Mouse (Mus musculus) lung, postnatal 0 days (tissue): Measurements from ENCODE around the gene Prmt1. TPM values are rescaled to one million over a fixed set of nuclear protein-coding genes. Genes with fewer than 3 reads are reported as not detected.

Source experiments
- ATAC-seq: fragments of 200-750 bp; cut with Nextera tagmentation; 2 replicates; pipeline ENCODE4 v1.8.0; 2017; ENCODE audit warnings: moderate library complexity
- DNase-seq: peaks from one replicate; pipeline ENCODE4 v3.0.0-alpha.2; 2016; ENCODE audit warnings: low spot score
- H3K27ac ChIP-seq: fragments of 300-500 bp; sonication (generic); 2 replicates; pipeline ENCODE4 v1.5.1; 2014; ENCODE audit warnings: antibody characterized with exemption, mild to moderate bottlenecking, low read length, mixed read lengths
- H3K27me3 ChIP-seq: fragments of 300-500 bp; sonication (generic); replicated peaks from 2 replicates; pipeline ENCODE4 v1.6.1; 2014; ENCODE audit warnings: low read length, mixed read lengths; ENCODE audit not compliant: insufficient read depth
- H3K36me3 ChIP-seq: fragments of 300-500 bp; sonication (generic); 2 replicates; pipeline ENCODE4 v1.6.1; 2014; ENCODE audit warnings: low read length, mixed read lengths; ENCODE audit not compliant: insufficient read depth
- H3K4me1 ChIP-seq: fragments of 300-500 bp; sonication (generic); 2 replicates; pipeline ENCODE4 v1.6.1; 2014; ENCODE audit warnings: antibody characterized with exemption, low read depth, low read length, mixed read lengths; ENCODE audit not compliant: insufficient read depth
- H3K4me2 ChIP-seq: fragments of 300-500 bp; sonication (generic); replicated peaks from 2 replicates; pipeline ENCODE4 v1.6.1; 2014; ENCODE audit warnings: low read depth, mild to moderate bottlenecking, low read length, moderate library complexity, mixed read lengths
- H3K4me3 ChIP-seq: fragments of 300-500 bp; sonication (generic); 2 replicates; pipeline ENCODE4 v1.5.1; 2014; ENCODE audit warnings: low read depth, low read length
- H3K9ac ChIP-seq: fragments of 300-500 bp; sonication (generic); replicated peaks from 2 replicates; pipeline ENCODE4 v1.6.1; 2014; ENCODE audit warnings: low read depth, mild to moderate bottlenecking
- H3K9me3 ChIP-seq: fragments of 300-500 bp; sonication (generic); 2 replicates; pipeline ENCODE4 v1.6.1; 2016; ENCODE audit warnings: low read length, mixed read lengths
- CTCF ChIP-seq: IDR thresholded peaks from 2 replicates; pipeline ENCODE4 v1.5.1; 2016; ENCODE audit warnings: antibody characterized with exemption, mild to moderate bottlenecking
- EP300 ChIP-seq: IDR thresholded peaks from 2 replicates; pipeline ENCODE4 v1.6.1; 2016; ENCODE audit warnings: antibody characterized with exemption, mild to moderate bottlenecking, control low read depth
- WGBS: fragments of 180-500 bp; shearing (Covaris S2); extraction: QIAGEN DNeasy Blood & Tissue Kit; methylation state at CpG from one replicate; pipeline ENCODE4 v1.1.7; 2014; 5-methylcytosine and 5-hydroxymethylcytosine counted together
- polyA plus RNA-seq: library from polyadenylated mRNA; unstranded; fragments of >200 nt; fragmentation: Nextera tagmentation; extraction: Ambion mirVana; gene quantifications from 2 replicates; pipeline ENCODE4 v1.2.1, GENCODE M21; 2015

Prmt1 gene
- polyA plus RNA-seq, 1 experiment from 2014 or later: 159 TPM

GRCm38 (mm10) chr7:44958208-44958607 is 28.2 kb downstream of the Prmt1 start:
- TF ChIP-seq EP300 (no peak), CTCF (peak; percentile 86)
- H3K27me3 ChIP-seq: no peaks in the 10 kb centered on the region
- no peak overlapping the region for H3K9ac ChIP-seq
- no peaks in the 10 kb centered on the region for H3K36me3 ChIP-seq
- DNase-seq: peak; percentile 81
- H3K4me2 ChIP-seq: no peak overlapping the region
- H3K4me3 ChIP-seq: no peak overlapping the region
- peak; percentile 23 for ATAC-seq
- no peaks in the 10 kb centered on the region for H3K4me1 ChIP-seq
- WGBS: 45% methylated on average over 7 of the region's 7 CpGs
- H3K9me3 ChIP-seq: no peaks in the 10 kb centered on the region
- no peak overlapping the region for H3K27ac ChIP-seq

- Histone ChIP-seq H3K4me2 (no peak overlapping the region), H3K27me3 (no peaks in the 10 kb centered on the region), H3K9me3 (no peaks in the 10 kb centered on the region), H3K36me3 (no peaks in the 10 kb centered on the region), H3K9ac (no peak overlapping the region), H3K27ac (peak overlapping the region; percentile 43), H3K4me3 (no peak overlapping the region), H3K4me1 (no peaks in the 10 kb centered on the region; the same call in 1 of the 2 replicates)
- ATAC-seq (peak; percentile 51), DNase-seq (peak; percentile 64)
- 63% methylated on average over 20 of the region's 20 CpGs for WGBS
- TF ChIP-seq EP300 (no peak), CTCF (no peak)
Observed at GRCm38 (mm10) chr7:44957183-44957835, 29.1 kb downstream of the Prmt1 start.

DNA sequence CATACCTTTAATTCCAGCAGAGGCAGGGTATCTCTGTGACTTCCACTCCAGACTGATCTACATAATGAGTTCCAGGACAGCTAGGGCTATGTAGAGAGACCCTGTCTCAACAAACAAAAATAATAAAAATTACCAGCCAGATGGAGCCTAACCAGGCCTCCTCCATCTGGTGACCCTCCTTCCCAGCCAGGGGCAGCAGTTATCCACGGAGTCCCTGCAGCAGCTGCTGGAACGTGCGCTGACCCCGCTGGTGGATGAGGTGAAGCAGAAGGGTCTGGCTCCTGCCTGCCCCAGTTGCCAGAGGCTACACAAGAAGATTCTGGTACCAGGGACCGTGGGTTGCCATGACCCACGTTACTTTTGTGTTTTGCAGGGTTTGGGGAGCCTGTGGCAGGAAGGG is 30.1 kb downstream of the Prmt1 start:
- no peak overlapping the region for H3K4me3 ChIP-seq
- no peak overlapping the region for H3K9ac ChIP-seq
- no peak for DNase-seq
- H3K4me2 ChIP-seq: no peak overlapping the region
- no peak overlapping the region for H3K27ac ChIP-seq
- no peaks in the 10 kb centered on the region for H3K36me3 ChIP-seq
- no peak for TF ChIP-seq CTCF
- TF ChIP-seq EP300: no peak
- 0 out of 2 replicates have a peak, but pooled peaks cover 4% of the 10 kb centered on the region for H3K27me3 ChIP-seq
- ATAC-seq: no peak
- WGBS: 66% methylated on average over 6 of the region's 6 CpGs
- H3K4me1 ChIP-seq: no peaks in the 10 kb centered on the region; the same call in 1 of the 2 replicates
- no peaks in the 10 kb centered on the region for H3K9me3 ChIP-seq

GRCm38 (mm10) chr7:44955628-44956027 is 30.7 kb downstream of the Prmt1 start:
- 42% methylated on average over 5 of the region's 5 CpGs for WGBS
- Histone ChIP-seq H3K27ac (no peak overlapping the region), H3K4me3 (no peak overlapping the region), H3K9ac (no peak overlapping the region), H3K36me3 (no peaks in the 10 kb centered on the region), H3K4me2 (no peak overlapping the region), H3K9me3 (no peaks in the 10 kb centered on the region), H3K4me1 (no peaks in the 10 kb centered on the region; the same call in 1 of the 2 replicates), H3K27me3 (0 out of 2 replicates have a peak, but pooled peaks cover 4% of the 10 kb centered on the region)
- peak; percentile 55 for DNase-seq
- no peak for ATAC-seq
- TF ChIP-seq EP300: no peak
- peak; percentile 67 for TF ChIP-seq CTCF

DNA sequence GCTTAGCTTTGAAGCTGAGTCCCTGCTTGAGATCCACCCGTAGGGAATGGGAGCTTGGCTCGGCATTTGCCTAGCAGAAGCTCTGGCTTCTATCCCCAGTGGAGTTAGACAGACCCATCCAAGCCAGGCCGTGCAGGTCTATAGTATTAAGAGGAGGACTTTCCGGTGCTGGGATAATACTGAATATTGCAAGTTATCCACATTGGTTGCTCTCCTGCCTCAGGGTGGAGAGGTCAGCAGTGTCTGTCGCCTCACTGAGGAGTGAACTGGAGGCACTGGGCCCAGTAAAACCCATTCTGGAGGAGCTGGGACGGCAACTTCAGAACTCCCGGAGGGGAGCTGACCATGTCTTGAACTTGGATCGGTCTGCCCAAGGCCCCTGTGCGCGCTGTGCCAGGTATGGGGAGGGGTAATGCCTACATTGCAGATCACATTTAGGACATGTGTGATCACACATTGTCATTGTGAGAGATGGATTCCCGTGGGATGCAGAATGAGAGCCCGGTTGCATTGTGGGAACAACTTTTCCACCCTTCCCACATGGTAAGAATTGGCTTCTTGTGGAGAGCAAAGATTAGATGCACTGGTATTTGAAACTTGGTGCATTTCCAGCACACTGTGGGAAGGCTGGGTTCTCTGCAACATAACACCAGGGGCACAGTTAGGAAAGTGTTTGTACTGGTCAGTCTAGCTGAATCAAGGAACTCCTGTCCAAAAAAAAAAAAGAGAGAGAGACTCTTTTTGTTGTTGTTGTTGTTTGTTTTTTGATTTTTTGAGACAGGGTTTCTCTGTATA is 32.1 kb downstream of the Prmt1 start:
- H3K9me3 ChIP-seq: no peaks in the 10 kb centered on the region
- H3K4me3 ChIP-seq: no peak overlapping the region
- no peak overlapping the region for H3K4me2 ChIP-seq
- no peak for TF ChIP-seq CTCF
- TF ChIP-seq EP300: no peak
- no peaks in the 10 kb centered on the region; the same call in 1 of the 2 replicates for H3K4me1 ChIP-seq
- H3K27me3 ChIP-seq: 0 out of 2 replicates have a peak, but pooled peaks cover 4% of the 10 kb centered on the region
- no peak overlapping the region for H3K27ac ChIP-seq
- H3K36me3 ChIP-seq: no peaks in the 10 kb centered on the region
- no peak for DNase-seq
- no peak overlapping the region for H3K9ac ChIP-seq
- 79% methylated on average over 12 of the region's 12 CpGs for WGBS
- ATAC-seq: no peak

GRCm38 (mm10) chr7:44953561-44953960 is 32.8 kb downstream of the Prmt1 start:
- H3K36me3 ChIP-seq: no peaks in the 10 kb centered on the region
- H3K9me3 ChIP-seq: no peaks in the 10 kb centered on the region
- DNase-seq (no peak), ATAC-seq (no peak)
- no peak overlapping the region for H3K4me2 ChIP-seq
- no peak for TF ChIP-seq EP300
- no peak for TF ChIP-seq CTCF
- H3K9ac ChIP-seq: no peak overlapping the region
- H3K4me3 ChIP-seq: no peak overlapping the region
- 0 out of 2 replicates have a peak, but pooled peaks cover 4% of the 10 kb centered on the region for H3K27me3 ChIP-seq
- no peak overlapping the region for H3K27ac ChIP-seq
- no peaks in the 10 kb centered on the region; the same call in 1 of the 2 replicates for H3K4me1 ChIP-seq
- WGBS: 63% methylated on average over 14 of the region's 14 CpGs
